Comparison of ENCODE assay signal across 18 mouse cellular contexts in genomic region chr13:70789806-70790205, GRCm38 (mm10). TPM values are rescaled to one million over a fixed set of nuclear protein-coding genes. Genes with fewer than 3 reads are reported as not detected.
"Had no signal": no experiment of that assay in that cellular context is flagged by ENCODE, and none has a peak within 500 bp of the region (broad histone marks: within the 10 kb centered on the region; RNA-seq: fewer than 3 reads in every experiment).

No protein-coding gene starts in this region.

- H3K9ac ChIP-seq: lung, embryonic 14.5 days; midbrain, embryonic 12.5 days; neural tube, embryonic 13.5 days; neural tube, embryonic 15.5 days had no signal

- H3K4me2 ChIP-seq: lung, embryonic 14.5 days; midbrain, embryonic 12.5 days; neural tube, embryonic 13.5 days; neural tube, embryonic 15.5 days had no signal

- H3K27ac ChIP-seq: midbrain, embryonic 10.5 days; midbrain, embryonic 12.5 days; neural tube, embryonic 13.5 days; neural tube, embryonic 15.5 days had no signal

- H3K36me3 ChIP-seq: midbrain, embryonic 10.5 days; midbrain, embryonic 12.5 days; neural tube, embryonic 13.5 days; neural tube, embryonic 15.5 days had no signal

- H3K9me3 ChIP-seq: midbrain, embryonic 10.5 days; midbrain, embryonic 12.5 days; neural tube, embryonic 13.5 days; neural tube, embryonic 15.5 days had no signal

- H3K27me3 ChIP-seq: midbrain, embryonic 12.5 days; neural tube, embryonic 13.5 days; neural tube, embryonic 15.5 days had no signal

- DNase-seq: lung, embryonic 14.5 days; lung, postnatal 4 days; midbrain, embryonic 14.5 days; retina, postnatal 1 day; right cerebral cortex, adult 18-20 months; right cerebral cortex, postnatal 25 days; right cerebral cortex, postnatal 4 days; spleen, adult 18-20 months; thymus, adult 18-20 months; thymus, postnatal 14 days; thymus, postnatal 36 days had no signal

- ATAC-seq: midbrain, embryonic 16.5 days had no signal

- H3K4me1 ChIP-seq: midbrain, embryonic 12.5 days; neural tube, embryonic 15.5 days had no signal

- H3K4me3 ChIP-seq: midbrain, embryonic 10.5 days; midbrain, embryonic 12.5 days; myocyte; neural tube, embryonic 13.5 days; neural tube, embryonic 15.5 days had no signal

RNA-seq across cellular contexts. Expression of gene Adamts16, which starts 51.8 kb away (rescaled TPM):
- polyA plus RNA-seq: small intestine, adult 2 months had no signal
